Mouse (Mus musculus) layer of hippocampus, adult 18-20 months (tissue): ENCODE results near the gene Hectd2. TPM values are rescaled to one million over a fixed set of nuclear protein-coding genes. Genes with fewer than 3 reads are reported as not detected.

Experiments
- DNase-seq, 2 experiments: peaks; one replicate each; pipeline ENCODE4 v3.0.0; 2022; ENCODE audit warnings: low spot score in 2 of 2
- total RNA-seq, 2 experiments: library from RNA; stranded (reverse); gene quantifications; 2 replicates each; pipeline ENCODE4 v1.2.3; 2021

Gene Hectd2
- total RNA-seq, 2 experiments from 2014 or later: 33.8 to 38.8 TPM

GRCm38 (mm10) chr19:36645308-36645889 lies 91.0 kb downstream of the Hectd2 start:
- no peak for DNase-seq

- no peak for DNase-seq
These were observed 91.8 kb downstream of the Hectd2 start for GRCm38 (mm10) chr19:36646132-36646828.

- DNase-seq: no peak
These were observed 98.2 kb downstream of the Hectd2 start for GRCm38 (mm10) chr19:36652686-36653085.

GRCm38 (mm10) chr19:36662734-36663133 lies 108.3 kb downstream of the Hectd2 start:
- no peak for DNase-seq

GRCm38 (mm10) chr19:36663918-36664317 lies 109.5 kb downstream of the Hectd2 start:
- no peak for DNase-seq

GRCm38 (mm10) chr19:36664417-36664816 lies 110.0 kb downstream of the Hectd2 start:
- DNase-seq: no peak

GRCm38 (mm10) chr19:36665206-36665605 lies 110.8 kb downstream of the Hectd2 start:
- no peak for DNase-seq

GRCm38 (mm10) chr19:36665641-36666040 lies 111.2 kb downstream of the Hectd2 start:
- no peak for DNase-seq

- no peak for DNase-seq
These were observed 112.0 kb downstream of the Hectd2 start for GRCm38 (mm10) chr19:36666471-36666870.

- no peak for DNase-seq
These were observed 112.9 kb downstream of the Hectd2 start for GRCm38 (mm10) chr19:36667368-36667767.

GRCm38 (mm10) chr19:36668098-36668497 lies 113.7 kb downstream of the Hectd2 start:
- DNase-seq: no peak

GRCm38 (mm10) chr19:36668881-36669639 lies 114.6 kb downstream of the Hectd2 start:
- no peak for DNase-seq

- peak in 1 of 2 experiments; percentile 45 for DNase-seq
These were observed 115.4 kb downstream of the Hectd2 start for GRCm38 (mm10) chr19:36669720-36670451.

Other genes starting within 250 kb of the Hectd2 start
- gene Pcgf5, start 206.3 kb upstream of the Hectd2 start, total RNA-seq: 10 to 100 TPM; 20.3 to 21.1 TPM
- 10 to 100 TPM; 69.3 to 71.9 TPM for gene Ppp1r3c, start 182.0 kb downstream of the Hectd2 start, total RNA-seq